Mouse (Mus musculus): ENCODE results near the gene Wasl. TPM values are rescaled to one million over a fixed set of nuclear protein-coding genes. Genes with fewer than 3 reads are reported as not detected.

Gene Wasl
- polyA plus RNA-seq, 1 experiment = 10.8 TPM

GRCm38 (mm10) chr6:24666248-24666647, 1.4 kb upstream of the Wasl start:
- H3K27me3 ChIP-seq (ENCODE audit: control insufficient read depth, insufficient read depth, insufficient read length) = no peaks in the 10 kb centered on the region
- peaks cover 34% of the 10 kb centered on the region for H3K79me2 ChIP-seq (ENCODE audit: control insufficient read depth, insufficient read depth)
- H3K4me2 ChIP-seq (ENCODE audit: low read depth) = no peak overlapping the region
- no peak overlapping the region for H3ac ChIP-seq (ENCODE audit: control insufficient read depth, insufficient read length)
- no peak overlapping the region for H3K4me3 ChIP-seq
- H3K36me3 ChIP-seq (ENCODE audit: control insufficient read depth, insufficient read depth) = no peaks in the 10 kb centered on the region
- TF ChIP-seq TCF12 (IDR thresholded peaks at IDR 0.05; ENCODE audit: insufficient read depth, poor library complexity, severe bottlenecking) = no peak
- TF ChIP-seq CEBPB (IDR thresholded peaks at IDR 0.05; ENCODE audit: insufficient read depth, poor library complexity, severe bottlenecking) = no peak
- TF ChIP-seq MYOG (IDR thresholded peaks at IDR 0.05; ENCODE audit: control insufficient read depth in 1 of 3, insufficient read depth in 1 of 3, insufficient read length in 2 of 3, low read depth in 2 of 3) = no peak
- TF ChIP-seq POLR2A (IDR thresholded peaks at IDR 0.05; ENCODE audit: insufficient read length, low read depth) = no peak
- TF ChIP-seq E2F4 (IDR thresholded peaks at IDR 0.05; ENCODE audit: insufficient read depth) = no peak
- no peak for TF ChIP-seq REST (IDR thresholded peaks at IDR 0.05; ENCODE audit: insufficient read depth, insufficient read length)
- TF ChIP-seq TCF3 (IDR thresholded peaks at IDR 0.05; ENCODE audit: insufficient read length, low read depth) = no peak
- no peak for TF ChIP-seq SRF (IDR thresholded peaks at IDR 0.05; ENCODE audit: control insufficient read depth, insufficient read length, low read depth)
- TF ChIP-seq POLR2AphosphoS2 (IDR thresholded peaks at IDR 0.05; ENCODE audit: insufficient read length, low read depth) = no peak
- no peak for TF ChIP-seq MYOD1 (IDR thresholded peaks at IDR 0.05; ENCODE audit: control insufficient read depth in 1 of 3, insufficient read length in 2 of 3, low read depth in 2 of 3)
- TF ChIP-seq MAX (IDR thresholded peaks at IDR 0.05; ENCODE audit: low read depth) = no peak
- no peak for TF ChIP-seq USF1 (IDR thresholded peaks at IDR 0.05; ENCODE audit: low read depth)

DNA sequence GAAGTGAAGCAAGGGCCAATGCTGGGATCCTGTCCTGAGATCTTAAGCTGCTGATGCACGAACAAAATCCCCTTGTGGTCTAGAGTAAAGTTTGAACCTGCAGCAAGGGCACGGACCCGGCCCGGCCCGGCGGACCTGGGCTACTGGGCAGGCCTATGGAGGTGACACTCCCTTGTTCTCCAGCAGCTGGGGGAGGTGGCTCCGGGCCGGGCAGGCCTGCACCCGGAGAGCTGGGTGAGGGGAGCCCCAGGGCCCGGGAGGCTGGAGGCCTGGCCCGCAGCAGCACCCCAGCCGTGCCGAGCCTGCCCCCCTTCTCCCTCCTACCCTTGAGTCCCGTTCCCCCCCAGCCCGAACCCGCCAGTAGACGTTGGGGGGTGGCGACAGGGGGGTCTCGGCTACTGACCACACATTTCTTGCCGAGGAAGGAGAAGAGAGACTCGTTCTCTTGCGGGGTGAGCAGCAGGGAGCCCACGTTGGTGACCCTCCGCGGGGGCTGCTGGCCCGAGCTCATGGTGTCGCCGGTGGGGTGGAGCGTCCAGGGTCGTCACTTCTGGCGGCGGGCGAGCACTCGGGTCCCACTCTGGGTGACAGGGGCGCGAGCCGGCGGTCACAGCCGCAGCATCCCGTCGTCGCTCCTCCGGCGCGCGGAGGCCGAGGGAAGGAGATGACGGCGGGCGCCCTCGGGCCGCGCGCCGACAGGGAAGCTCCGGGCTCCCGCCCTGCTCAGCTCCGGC, 509 bp downstream of the Wasl start:
- TF ChIP-seq MAX (IDR thresholded peaks at IDR 0.05; ENCODE audit: low read depth) (no peak), MYOG (IDR thresholded peaks at IDR 0.05; ENCODE audit: control insufficient read depth in 1 of 3, insufficient read depth in 1 of 3, insufficient read length in 2 of 3, low read depth in 2 of 3) (peak in 1 of 3 experiments; percentile 0)
- Histone ChIP-seq H3K79me2 (ENCODE audit: control insufficient read depth, insufficient read depth) (peaks cover 53% of the 10 kb centered on the region), H3K4me2 (ENCODE audit: low read depth) (peak overlapping the region; percentile 81), H3K36me3 (ENCODE audit: control insufficient read depth, insufficient read depth) (no peaks in the 10 kb centered on the region), H3ac (ENCODE audit: control insufficient read depth, insufficient read length) (peak overlapping the region; percentile 78), H3K27me3 (ENCODE audit: control insufficient read depth, insufficient read depth, insufficient read length) (no peaks in the 10 kb centered on the region), H3K4me3 (peak overlapping the region; percentile 87)

GRCm38 (mm10) chr6:24663196-24664132, 1.3 kb downstream of the Wasl start:
- Histone ChIP-seq H3K79me2 (ENCODE audit: control insufficient read depth, insufficient read depth) (peaks cover 61% of the 10 kb centered on the region), H3K4me3 (peak overlapping the region; percentile 87), H3K27me3 (ENCODE audit: control insufficient read depth, insufficient read depth, insufficient read length) (no peaks in the 10 kb centered on the region), H3K36me3 (ENCODE audit: control insufficient read depth, insufficient read depth) (no peaks in the 10 kb centered on the region), H3K4me2 (ENCODE audit: low read depth) (peak overlapping the region; percentile 81), H3ac (ENCODE audit: control insufficient read depth, insufficient read length) (peak overlapping the region; percentile 78)
- TF ChIP-seq TCF3 (IDR thresholded peaks at IDR 0.05; ENCODE audit: insufficient read length, low read depth) = no peak
- no peak for TF ChIP-seq MAX (IDR thresholded peaks at IDR 0.05; ENCODE audit: low read depth)
- TF ChIP-seq MYOD1 (IDR thresholded peaks at IDR 0.05; ENCODE audit: control insufficient read depth in 1 of 3, insufficient read length in 2 of 3, low read depth in 2 of 3) = no peak
- no peak for TF ChIP-seq REST (IDR thresholded peaks at IDR 0.05; ENCODE audit: insufficient read depth, insufficient read length)
- no peak for TF ChIP-seq TCF12 (IDR thresholded peaks at IDR 0.05; ENCODE audit: insufficient read depth, poor library complexity, severe bottlenecking)
- TF ChIP-seq POLR2AphosphoS2 (IDR thresholded peaks at IDR 0.05; ENCODE audit: insufficient read length, low read depth) = no peak
- no peak for TF ChIP-seq E2F4 (IDR thresholded peaks at IDR 0.05; ENCODE audit: insufficient read depth)
- no peak for TF ChIP-seq SRF (IDR thresholded peaks at IDR 0.05; ENCODE audit: control insufficient read depth, insufficient read length, low read depth)
- no peak for TF ChIP-seq USF1 (IDR thresholded peaks at IDR 0.05; ENCODE audit: low read depth)
- TF ChIP-seq MYOG (IDR thresholded peaks at IDR 0.05; ENCODE audit: control insufficient read depth in 1 of 3, insufficient read depth in 1 of 3, insufficient read length in 2 of 3, low read depth in 2 of 3) = no peak
- TF ChIP-seq POLR2A (IDR thresholded peaks at IDR 0.05; ENCODE audit: insufficient read length, low read depth) = no peak
- no peak for TF ChIP-seq CEBPB (IDR thresholded peaks at IDR 0.05; ENCODE audit: insufficient read depth, poor library complexity, severe bottlenecking)

GRCm38 (mm10) chr6:24662483-24662882, 2.3 kb downstream of the Wasl start:
- no peak overlapping the region for H3ac ChIP-seq (ENCODE audit: control insufficient read depth, insufficient read length)
- H3K4me3 ChIP-seq = peak overlapping the region; percentile 87
- TF ChIP-seq CEBPB (IDR thresholded peaks at IDR 0.05; ENCODE audit: insufficient read depth, poor library complexity, severe bottlenecking) = no peak
- no peak for TF ChIP-seq TCF12 (IDR thresholded peaks at IDR 0.05; ENCODE audit: insufficient read depth, poor library complexity, severe bottlenecking)
- no peak for TF ChIP-seq POLR2A (IDR thresholded peaks at IDR 0.05; ENCODE audit: insufficient read length, low read depth)
- TF ChIP-seq TCF3 (IDR thresholded peaks at IDR 0.05; ENCODE audit: insufficient read length, low read depth) = no peak
- TF ChIP-seq USF1 (IDR thresholded peaks at IDR 0.05; ENCODE audit: low read depth) = no peak
- TF ChIP-seq POLR2AphosphoS2 (IDR thresholded peaks at IDR 0.05; ENCODE audit: insufficient read length, low read depth) = no peak
- TF ChIP-seq SRF (IDR thresholded peaks at IDR 0.05; ENCODE audit: control insufficient read depth, insufficient read length, low read depth) = no peak
- no peak for TF ChIP-seq MYOD1 (IDR thresholded peaks at IDR 0.05; ENCODE audit: control insufficient read depth in 1 of 3, insufficient read length in 2 of 3, low read depth in 2 of 3)
- TF ChIP-seq MAX (IDR thresholded peaks at IDR 0.05; ENCODE audit: low read depth) = no peak
- TF ChIP-seq REST (IDR thresholded peaks at IDR 0.05; ENCODE audit: insufficient read depth, insufficient read length) = no peak
- TF ChIP-seq MYOG (IDR thresholded peaks at IDR 0.05; ENCODE audit: control insufficient read depth in 1 of 3, insufficient read depth in 1 of 3, insufficient read length in 2 of 3, low read depth in 2 of 3) = no peak
- no peak for TF ChIP-seq E2F4 (IDR thresholded peaks at IDR 0.05; ENCODE audit: insufficient read depth)
- H3K4me2 ChIP-seq (ENCODE audit: low read depth) = peak overlapping the region; percentile 81
- H3K27me3 ChIP-seq (ENCODE audit: control insufficient read depth, insufficient read depth, insufficient read length) = no peaks in the 10 kb centered on the region
- H3K36me3 ChIP-seq (ENCODE audit: control insufficient read depth, insufficient read depth) = no peaks in the 10 kb centered on the region
- peaks cover 71% of the 10 kb centered on the region for H3K79me2 ChIP-seq (ENCODE audit: control insufficient read depth, insufficient read depth)
